Mouse (Mus musculus): Measurements from ENCODE around the gene Pdcd4.

DNA sequence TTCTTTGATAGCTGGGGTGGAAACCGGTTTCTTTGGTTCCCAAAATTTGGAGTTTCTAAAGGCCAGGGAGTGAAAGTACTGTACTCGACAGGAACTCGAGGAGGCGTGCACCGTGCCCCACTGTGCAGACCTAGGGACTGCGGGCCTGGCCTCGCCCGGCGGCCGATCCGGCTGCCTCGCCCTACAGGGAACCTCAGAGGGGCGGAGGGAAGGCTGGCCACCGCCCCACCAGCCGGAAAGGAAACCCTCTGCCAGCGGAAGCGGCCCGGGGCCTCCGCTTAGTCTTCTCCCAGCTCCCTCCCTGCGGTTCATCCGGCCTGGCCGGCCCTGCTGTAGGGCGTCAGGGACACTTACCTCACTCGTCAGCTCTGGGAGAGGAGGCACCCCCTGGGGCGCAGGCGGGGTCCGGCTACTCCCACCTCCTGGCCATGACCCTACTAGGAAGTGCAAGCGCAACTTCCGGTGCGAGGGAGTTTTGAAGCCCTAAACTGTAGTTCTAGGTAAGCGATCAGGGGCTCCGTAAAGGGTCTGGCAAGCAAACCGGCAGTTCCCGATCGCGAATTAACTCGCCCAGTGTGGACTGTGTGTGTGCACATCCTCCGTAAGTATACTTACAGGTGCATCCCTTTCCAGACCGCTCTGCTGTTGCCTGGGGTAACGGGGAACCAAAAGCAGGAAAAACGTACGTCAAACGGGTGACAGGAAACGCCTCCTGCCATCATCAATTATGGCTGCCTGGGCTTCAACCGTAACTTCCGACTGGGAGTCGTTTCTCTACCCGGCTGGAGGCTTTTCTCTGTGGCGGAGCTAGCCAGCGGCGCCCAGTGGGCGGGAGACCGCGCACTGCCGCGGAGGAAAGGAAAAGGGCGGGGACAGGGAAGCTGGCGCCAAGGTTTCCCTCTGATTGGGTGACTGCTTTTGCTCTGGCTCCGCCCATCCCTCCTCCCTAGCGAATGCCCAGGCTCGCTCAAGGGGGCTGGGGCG is 52.1 kb downstream of the Pdcd4 start, which contains the start of the genes Shoc2 and Bbip1:
- TF ChIP-seq CTCF (IDR thresholded peaks at IDR 0.05; ENCODE audit: extremely low read depth, insufficient read length, insufficient replicate concordance, low read depth, low read length) (no peak), POLR2A (IDR thresholded peaks at IDR 0.05; ENCODE audit: low read depth, low read length) (peak; percentile 94)
